Mouse (Mus musculus) G1E (cell line): ENCODE measurements at regions not wholly inside any gene's neighbourhood (a gene's known extent, or its start where the extent isn't known, plus 50 kb on each side); places are given as distances from the start of the nearest gene placed in this dataset.

Experiments used
- ATAC-seq: 2 replicates; pipeline ENCODE4 v1.8.0; 2016; ENCODE audit warnings: mild to moderate bottlenecking; ENCODE audit not compliant: insufficient number of reproducible peaks, poor library complexity, low FRiP score, severe bottlenecking; ENCODE audit errors: extremely low read depth
- DNase-seq: peaks from one replicate; pipeline ENCODE4 v3.0.0; 2012; ENCODE audit warnings: low spot score
- H3K27me3 ChIP-seq: 2 replicates; pipeline ENCODE4 v1.6.1; 2012; ENCODE audit warnings: mild to moderate bottlenecking, low read length, inconsistent platforms; ENCODE audit not compliant: insufficient read depth
- H3K36me3 ChIP-seq: replicated peaks from 2 replicates; pipeline ENCODE3; 2012; ENCODE audit warnings: mild to moderate bottlenecking, inconsistent platforms
- H3K4me1 ChIP-seq: 2 replicates; pipeline ENCODE4 v1.6.1; 2012; ENCODE audit warnings: low read depth, low read length, inconsistent platforms, mixed read lengths; ENCODE audit not compliant: insufficient read depth
- H3K4me3 ChIP-seq: 2 replicates; pipeline ENCODE4 v1.5.1; 2012; ENCODE audit warnings: low read depth, mild to moderate bottlenecking, inconsistent platforms, low read length, moderate library complexity, mixed read lengths
- H3K9me3 ChIP-seq: replicated peaks from 2 replicates; pipeline ENCODE4 v1.6.1; 2012; ENCODE audit warnings: inconsistent platforms
- CTCF ChIP-seq: IDR thresholded peaks from 2 replicates; pipeline ENCODE4 v1.5.1; 2012; ENCODE audit warnings: low read depth, low read length, inconsistent platforms, mixed read lengths
- GATA1 ChIP-seq: IDR thresholded peaks from 2 replicates; pipeline ENCODE4 v1.6.1; 2012; ENCODE audit warnings: borderline replicate concordance, low read length, inconsistent platforms, mixed read lengths
- GATA2 ChIP-seq: IDR thresholded peaks from 2 replicates; pipeline ENCODE4 v1.6.1; 2012; ENCODE audit warnings: low read depth, low read length, inconsistent platforms, borderline replicate concordance
- POLR2AphosphoS5 ChIP-seq: IDR thresholded peaks from 2 replicates; pipeline ENCODE4 v1.6.1; 2012; ENCODE audit warnings: low read depth, low read length, inconsistent platforms; ENCODE audit not compliant: insufficient replicate concordance
- TAL1 ChIP-seq: conservative IDR thresholded peaks from 2 replicates; pipeline ENCODE4 v1.6.1; 2012; ENCODE audit warnings: low read depth, low read length, inconsistent platforms, mixed read lengths

DNA sequence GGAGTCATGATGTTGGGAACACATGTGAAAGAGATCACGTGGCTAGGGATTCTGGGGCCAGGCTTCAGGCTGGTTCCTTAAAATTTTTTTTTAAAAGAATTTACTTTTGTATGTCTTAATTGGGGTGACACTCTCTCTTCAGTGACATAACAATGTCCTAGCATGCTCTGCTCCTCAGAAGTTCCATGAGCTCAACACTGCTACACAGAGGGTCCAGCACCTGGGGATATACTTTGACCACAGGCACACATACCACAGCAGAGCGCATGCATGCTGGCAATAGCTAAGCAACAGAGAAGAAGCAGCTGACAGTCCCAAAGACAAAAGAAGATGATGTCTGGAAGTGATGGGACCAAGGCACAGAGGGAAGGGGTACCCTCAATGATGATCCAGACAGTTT lies 198.4 kb upstream of the Npy start:
- no peaks in the 10 kb centered on the region for H3K36me3 ChIP-seq
- ATAC-seq (no peak), DNase-seq (no peak)
- TF ChIP-seq GATA2 (no peak), GATA1 (no peak), POLR2AphosphoS5 (no peak), TAL1 (no peak), CTCF (no peak)
- no peaks in the 10 kb centered on the region for H3K27me3 ChIP-seq
- H3K4me3 ChIP-seq: no peak overlapping the region
- H3K4me1 ChIP-seq: no peaks in the 10 kb centered on the region
- no peaks in the 10 kb centered on the region for H3K9me3 ChIP-seq

DNA sequence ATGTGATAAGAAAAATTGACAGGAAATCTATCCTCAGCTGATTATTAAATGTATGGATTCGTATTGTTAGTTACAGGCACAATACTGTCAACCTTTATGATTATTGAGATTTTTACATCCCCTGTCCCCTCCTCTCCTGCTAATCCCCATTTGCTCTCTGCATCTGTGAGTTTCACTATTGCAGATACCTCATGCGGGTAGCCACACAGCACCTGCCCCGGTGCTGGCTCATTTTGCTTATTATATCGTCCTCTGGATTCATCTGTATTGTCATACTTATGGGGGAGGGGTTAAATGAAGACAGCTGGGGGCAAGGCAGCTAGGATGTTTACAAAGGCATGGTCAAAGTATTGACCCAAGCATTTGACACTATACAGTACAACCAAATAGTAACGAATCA lies 197.9 kb upstream of the Npy start:
- Histone ChIP-seq H3K4me3 (no peak overlapping the region), H3K36me3 (no peaks in the 10 kb centered on the region), H3K4me1 (no peaks in the 10 kb centered on the region), H3K9me3 (no peaks in the 10 kb centered on the region), H3K27me3 (no peaks in the 10 kb centered on the region)
- ATAC-seq (no peak), DNase-seq (no peak)
- TF ChIP-seq POLR2AphosphoS5 (no peak), TAL1 (no peak), GATA1 (no peak), GATA2 (no peak), CTCF (no peak)

DNA sequence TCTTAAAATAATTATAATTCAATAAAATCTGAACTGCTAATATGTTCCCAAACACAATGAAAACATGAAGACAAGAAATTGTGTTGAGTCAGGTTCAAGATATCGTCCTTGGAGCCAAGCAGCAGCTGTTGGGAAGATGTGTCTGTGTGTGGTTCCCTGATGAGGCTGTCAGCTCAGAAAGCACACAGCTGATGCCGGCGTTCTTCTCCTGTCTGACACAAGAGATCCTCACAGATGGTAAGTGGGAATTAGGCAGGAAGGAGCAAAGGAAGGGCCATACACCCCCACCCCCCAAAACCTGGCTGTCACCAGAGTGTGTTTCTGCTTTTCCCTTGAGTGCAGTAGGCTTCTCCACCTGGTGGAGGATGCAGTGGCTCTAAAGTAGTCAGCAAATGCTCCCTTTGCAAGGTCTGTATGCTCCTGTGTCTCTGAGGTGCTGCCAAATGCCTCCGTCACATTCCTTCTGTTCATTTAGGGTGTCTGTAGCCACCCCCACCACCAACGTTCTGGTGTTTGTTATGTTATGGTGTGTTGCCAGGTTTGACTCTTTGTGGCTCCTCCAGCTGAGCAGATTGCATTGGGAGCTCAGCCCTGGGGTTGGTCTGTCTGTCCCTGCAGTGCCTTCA lies 188.9 kb upstream of the Npy start:
- no peak for ATAC-seq
- no peak for DNase-seq
- no peaks in the 10 kb centered on the region for H3K27me3 ChIP-seq
- no peaks in the 10 kb centered on the region for H3K4me1 ChIP-seq
- TF ChIP-seq GATA1: no peak
- TF ChIP-seq GATA2: no peak
- TF ChIP-seq CTCF: no peak
- TF ChIP-seq TAL1: no peak
- no peak for TF ChIP-seq POLR2AphosphoS5
- H3K4me3 ChIP-seq: no peak overlapping the region
- no peaks in the 10 kb centered on the region for H3K36me3 ChIP-seq
- H3K9me3 ChIP-seq: no peaks in the 10 kb centered on the region

DNA sequence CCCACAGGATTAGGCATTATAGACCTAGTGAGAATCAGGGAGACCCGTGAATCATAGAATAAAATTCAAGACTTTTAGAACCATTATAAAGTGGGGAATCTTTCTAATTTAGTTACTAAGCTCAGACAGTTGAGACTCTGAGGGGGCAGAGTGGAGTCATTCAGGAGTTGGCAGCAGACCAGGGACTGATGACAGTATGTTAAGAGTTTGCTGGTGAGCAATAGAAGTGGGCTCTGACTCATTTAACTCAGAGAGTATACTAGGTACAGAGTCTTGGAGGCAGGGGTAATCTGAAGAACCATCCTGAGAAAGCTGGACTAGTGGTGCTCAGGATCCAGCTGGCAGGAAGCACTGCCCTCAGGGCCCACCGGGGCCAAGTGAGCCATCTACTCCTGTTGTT lies 184.9 kb upstream of the Npy start:
- Histone ChIP-seq H3K9me3 (no peaks in the 10 kb centered on the region), H3K27me3 (no peaks in the 10 kb centered on the region), H3K36me3 (no peaks in the 10 kb centered on the region), H3K4me3 (no peak overlapping the region), H3K4me1 (no peaks in the 10 kb centered on the region)
- no peak for TF ChIP-seq GATA1
- TF ChIP-seq TAL1: no peak
- no peak for TF ChIP-seq CTCF
- no peak for TF ChIP-seq GATA2
- no peak for TF ChIP-seq POLR2AphosphoS5
- no peak for DNase-seq
- no peak for ATAC-seq

DNA sequence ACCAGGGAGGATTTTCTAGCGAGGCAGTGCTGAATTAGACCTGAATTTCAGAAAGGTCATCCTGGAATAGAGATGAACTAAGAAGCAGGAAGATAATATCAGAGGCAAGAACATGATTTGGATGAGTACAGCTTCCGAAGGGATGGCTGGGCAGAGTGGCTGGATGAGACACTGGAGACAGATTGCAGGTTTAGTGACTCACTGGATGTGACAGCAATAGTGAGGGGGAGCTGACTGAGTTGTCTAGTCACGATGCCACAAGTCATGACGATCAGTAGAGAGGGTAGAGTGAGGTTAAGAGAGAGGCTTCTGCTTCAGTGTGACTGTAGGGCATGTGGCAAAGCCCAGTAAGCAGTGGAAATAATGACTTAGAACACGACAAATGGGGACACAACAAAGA lies 181.3 kb upstream of the Npy start:
- ATAC-seq (no peak), DNase-seq (no peak)
- H3K36me3 ChIP-seq: no peaks in the 10 kb centered on the region
- no peaks in the 10 kb centered on the region for H3K9me3 ChIP-seq
- H3K4me1 ChIP-seq: no peaks in the 10 kb centered on the region
- TF ChIP-seq POLR2AphosphoS5: no peak
- no peak for TF ChIP-seq TAL1
- no peak for TF ChIP-seq CTCF
- TF ChIP-seq GATA1: no peak
- no peak for TF ChIP-seq GATA2
- no peaks in the 10 kb centered on the region for H3K27me3 ChIP-seq
- no peak overlapping the region for H3K4me3 ChIP-seq

DNA sequence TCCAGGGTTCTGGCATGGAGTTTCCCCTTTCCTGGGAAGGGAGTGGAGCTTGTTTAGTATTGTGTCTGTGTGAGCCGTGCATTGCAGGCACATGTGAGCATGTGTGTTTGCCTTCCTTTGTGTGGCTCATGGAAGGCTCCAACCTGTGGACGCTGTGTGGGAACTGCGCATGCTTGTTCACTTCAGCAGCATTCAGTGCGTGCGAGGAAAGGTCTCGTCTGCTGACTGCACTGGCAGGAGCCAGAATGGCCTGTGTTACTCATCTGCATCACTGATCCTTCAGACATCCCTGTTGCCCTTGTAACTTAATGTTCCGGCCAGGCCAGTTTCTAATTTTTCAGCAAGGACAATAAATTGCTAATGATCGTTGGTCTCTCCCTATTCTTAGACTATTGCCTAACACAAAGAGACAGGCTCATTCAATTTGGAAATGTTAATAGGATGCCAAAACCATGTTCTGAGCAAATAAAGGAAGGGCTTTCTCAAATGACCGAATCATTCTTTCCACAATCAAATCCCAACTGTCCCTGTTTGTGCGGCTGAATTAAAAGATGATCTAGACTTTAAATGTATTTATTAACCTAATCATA lies 167.9 kb upstream of the Npy start:
- no peak overlapping the region for H3K4me3 ChIP-seq
- H3K36me3 ChIP-seq: no peaks in the 10 kb centered on the region
- 0 out of 2 replicates have a peak, but pooled peaks cover 2% of the 10 kb centered on the region for H3K27me3 ChIP-seq
- H3K9me3 ChIP-seq: no peaks in the 10 kb centered on the region
- no peaks in the 10 kb centered on the region for H3K4me1 ChIP-seq
- no peak for ATAC-seq
- DNase-seq: no peak
- TF ChIP-seq POLR2AphosphoS5 (no peak), GATA2 (no peak), GATA1 (no peak), TAL1 (no peak), CTCF (no peak)

DNA sequence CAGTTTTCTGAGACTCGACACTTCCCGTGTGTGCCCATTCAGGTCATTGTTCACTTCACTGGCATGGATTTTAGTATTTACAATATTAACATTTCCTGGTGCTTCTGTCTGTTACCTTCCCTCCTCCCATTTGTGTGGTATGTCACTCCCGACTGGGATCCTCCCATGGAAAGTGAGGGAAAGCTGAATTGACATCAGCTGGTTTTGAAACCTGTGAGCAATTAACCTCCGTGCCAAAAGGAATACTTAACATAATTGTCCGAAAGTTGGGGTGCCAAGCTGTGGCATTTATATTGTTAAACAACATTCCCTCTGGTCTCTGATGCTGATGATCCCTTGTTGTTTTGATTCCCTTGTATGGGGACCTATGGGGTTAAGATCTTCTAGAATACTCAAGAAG lies 167.3 kb upstream of the Npy start:
- no peaks in the 10 kb centered on the region for H3K36me3 ChIP-seq
- 0 out of 2 replicates have a peak, but pooled peaks cover 2% of the 10 kb centered on the region for H3K27me3 ChIP-seq
- TF ChIP-seq CTCF: no peak
- no peak for TF ChIP-seq TAL1
- TF ChIP-seq GATA2: no peak
- no peak for TF ChIP-seq POLR2AphosphoS5
- no peak for TF ChIP-seq GATA1
- ATAC-seq (no peak), DNase-seq (no peak)
- no peaks in the 10 kb centered on the region for H3K9me3 ChIP-seq
- H3K4me1 ChIP-seq: no peaks in the 10 kb centered on the region
- no peak overlapping the region for H3K4me3 ChIP-seq
